Mouse (Mus musculus) limb, embryonic 11.5 days (tissue): ENCODE measurements around the gene Sipa1l1. TPM values are rescaled to one million over a fixed set of nuclear protein-coding genes. Genes with fewer than 3 reads are reported as not detected.

Source experiments
- ATAC-seq: fragments of 200-750 bp; cut with Nextera tagmentation; 2 replicates; pipeline ENCODE4 v1.8.0; 2017; ENCODE audit warnings: low read depth; ENCODE audit not compliant: insufficient number of reproducible peaks, low FRiP score, low TSS enrichment
- DNase-seq: peaks from one replicate; pipeline ENCODE4 v3.0.0-alpha.2; 2015; ENCODE audit warnings: low spot score
- H3K27ac ChIP-seq: fragments of 300-500 bp; sonication (generic); replicated peaks from 2 replicates; pipeline ENCODE4 v1.5.1; 2014; ENCODE audit warnings: low read depth, mild to moderate bottlenecking, low read length
- H3K27me3 ChIP-seq: fragments of 300-500 bp; sonication (generic); 2 replicates; pipeline ENCODE4 v1.6.1; 2014; ENCODE audit warnings: mild to moderate bottlenecking, low read length, mixed read lengths; ENCODE audit not compliant: control insufficient read depth, insufficient read depth
- H3K36me3 ChIP-seq: fragments of 300-500 bp; sonication (generic); 2 replicates; pipeline ENCODE4 v1.6.1; 2014; ENCODE audit warnings: mild to moderate bottlenecking, low read length, moderate library complexity, mixed read lengths; ENCODE audit not compliant: control insufficient read depth, insufficient read depth
- H3K4me1 ChIP-seq: fragments of 300-500 bp; sonication (generic); 2 replicates; pipeline ENCODE4 v1.6.1; 2014; ENCODE audit warnings: low read length, mixed read lengths; ENCODE audit not compliant: control insufficient read depth, insufficient read depth
- H3K4me2 ChIP-seq: fragments of 300-500 bp; sonication (generic); 2 replicates; pipeline ENCODE4 v1.6.1; 2014; ENCODE audit warnings: low read depth, mild to moderate bottlenecking, moderate library complexity; ENCODE audit not compliant: severe bottlenecking
- H3K4me3 ChIP-seq: fragments of 300-500 bp; sonication (generic); 2 replicates; pipeline ENCODE4 v1.5.1; 2014; ENCODE audit warnings: low read depth, low read length
- H3K9ac ChIP-seq: fragments of 300-500 bp; sonication (generic); 2 replicates; pipeline ENCODE4 v1.6.1; 2014; ENCODE audit warnings: mild to moderate bottlenecking, low read length
- H3K9me3 ChIP-seq: fragments of 300-500 bp; sonication (generic); 2 replicates; pipeline ENCODE4 v1.6.1; 2016; ENCODE audit warnings: low read length; ENCODE audit not compliant: control insufficient read depth
- WGBS: fragments of 180-500 bp; shearing (Covaris S2); extraction: QIAGEN DNeasy Blood & Tissue Kit; methylation state at CpG from one replicate; pipeline ENCODE4 v1.1.7; 2014; 5-methylcytosine and 5-hydroxymethylcytosine counted together
- polyA plus RNA-seq: library from polyadenylated mRNA; unstranded; fragments of >200 nt; fragmentation: Nextera tagmentation; extraction: Ambion mirVana; gene quantifications from 2 replicates; pipeline ENCODE4 v1.2.1, GENCODE M21; 2014

Sipa1l1 gene
- polyA plus RNA-seq: 32.5 and 35.9 TPM in 2 replicates

- DNase-seq: peak; percentile 98
- H3K9me3 ChIP-seq: no peaks in the 10 kb centered on the region
- peak within 1 kb of the TSS; percentile 94 for H3K27ac ChIP-seq
- H3K27me3 ChIP-seq: no peaks in the 10 kb centered on the region
- 2% methylated on average over 26 of the region's 43 CpGs for WGBS
- H3K4me2 ChIP-seq: peak within 1 kb of the TSS; percentile 69
- H3K9ac ChIP-seq: peak within 1 kb of the TSS; percentile 96
- peak; percentile 88 for ATAC-seq
- H3K4me3 ChIP-seq: peak within 1 kb of the TSS; percentile 89
- H3K36me3 ChIP-seq: no peaks in the 10 kb centered on the region
- peaks cover 10% of the 10 kb centered on the region for H3K4me1 ChIP-seq
Observed at GRCm38 (mm10) chr12:82168820-82169533, at the start of gene Sipa1l1. TSS of gene Sipa1l1 (plus strand) at chr12:82169320.

- WGBS: 71% methylated on average over 10 of the region's 10 CpGs
- Histone ChIP-seq H3K9me3 (no peaks in the 10 kb centered on the region), H3K36me3 (no peaks in the 10 kb centered on the region), H3K27me3 (no peaks in the 10 kb centered on the region), H3K27ac (no peak overlapping the region), H3K4me3 (no peak overlapping the region), H3K9ac (no peak overlapping the region), H3K4me1 (0 out of 2 replicates have a peak, but pooled peaks cover 2% of the 10 kb centered on the region), H3K4me2 (no peak overlapping the region)
- no peak for DNase-seq
- no peak for ATAC-seq
Observed at GRCm38 (mm10) chr12:82121947-82122346, 47.2 kb upstream of the Sipa1l1 start.

GRCm38 (mm10) chr12:82122450-82123249, 46.5 kb upstream of the Sipa1l1 start:
- Histone ChIP-seq H3K4me3 (no peak overlapping the region), H3K9me3 (no peaks in the 10 kb centered on the region), H3K36me3 (no peaks in the 10 kb centered on the region), H3K27ac (no peak overlapping the region), H3K4me1 (0 out of 2 replicates have a peak, but pooled peaks cover 2% of the 10 kb centered on the region), H3K4me2 (no peak overlapping the region), H3K27me3 (no peaks in the 10 kb centered on the region), H3K9ac (no peak overlapping the region)
- 10% methylated on average over 22 of the region's 22 CpGs for WGBS
- peak; percentile 29 for DNase-seq
- ATAC-seq: no peak

GRCm38 (mm10) chr12:82126796-82127195, 42.3 kb upstream of the Sipa1l1 start:
- Histone ChIP-seq H3K36me3 (no peaks in the 10 kb centered on the region), H3K4me1 (0 out of 2 replicates have a peak, but pooled peaks cover 2% of the 10 kb centered on the region), H3K27me3 (no peaks in the 10 kb centered on the region), H3K9me3 (no peaks in the 10 kb centered on the region), H3K4me2 (no peak overlapping the region), H3K4me3 (no peak overlapping the region), H3K9ac (no peak overlapping the region), H3K27ac (no peak overlapping the region)
- ATAC-seq (no peak), DNase-seq (no peak)
- WGBS: 52% methylated on average over 3 of the region's 3 CpGs

- H3K4me3 ChIP-seq: no peak overlapping the region
- ATAC-seq: no peak
- H3K4me1 ChIP-seq: no peaks in the 10 kb centered on the region
- no peak overlapping the region for H3K4me2 ChIP-seq
- no peak overlapping the region for H3K9ac ChIP-seq
- no peaks in the 10 kb centered on the region for H3K36me3 ChIP-seq
- DNase-seq: no peak
- H3K27me3 ChIP-seq: no peaks in the 10 kb centered on the region
- H3K27ac ChIP-seq: no peak overlapping the region
- 94% methylated on average over 17 of the region's 17 CpGs for WGBS
- no peaks in the 10 kb centered on the region for H3K9me3 ChIP-seq
Observed at GRCm38 (mm10) chr12:82139234-82140166, 29.6 kb upstream of the Sipa1l1 start.

- WGBS: 87% methylated on average over 3 of the region's 3 CpGs
- Histone ChIP-seq H3K4me1 (no peaks in the 10 kb centered on the region), H3K27me3 (no peaks in the 10 kb centered on the region), H3K4me2 (no peak overlapping the region), H3K9ac (no peak overlapping the region), H3K36me3 (no peaks in the 10 kb centered on the region), H3K9me3 (no peaks in the 10 kb centered on the region), H3K4me3 (no peak overlapping the region), H3K27ac (no peak overlapping the region)
- no peak for DNase-seq
- no peak for ATAC-seq
Observed at GRCm38 (mm10) chr12:82143371-82143770, 25.7 kb upstream of the Sipa1l1 start.

GRCm38 (mm10) chr12:82145173-82145572, 23.9 kb upstream of the Sipa1l1 start:
- Histone ChIP-seq H3K4me1 (no peaks in the 10 kb centered on the region), H3K27me3 (no peaks in the 10 kb centered on the region), H3K9ac (no peak overlapping the region), H3K4me2 (no peak overlapping the region), H3K9me3 (no peaks in the 10 kb centered on the region), H3K27ac (no peak overlapping the region), H3K36me3 (no peaks in the 10 kb centered on the region), H3K4me3 (no peak overlapping the region)
- ATAC-seq: no peak
- DNase-seq: no peak
